Mouse (Mus musculus): ENCODE measurements around the gene Gm20388.

- TF ChIP-seq CTCF (IDR thresholded peaks at IDR 0.05; ENCODE audit: insufficient read depth, low read depth, low read length) (no peak), POLR2A (IDR thresholded peaks at IDR 0.05; ENCODE audit: insufficient read depth, low read depth, low read length) (no peak)
Observed at GRCm38 (mm10) chr8:123787254-123787897, 3876.7 kb downstream of the Gm20388 start.

Data from olfactory bulb, adult 2 months (tissue).